Mouse (Mus musculus) mesoderm, embryonic 11.5 days (tissue): ENCODE results near the gene Gna15.

Experiments
- DNase-seq: peaks from one replicate; pipeline ENCODE4 v3.0.0-alpha.2; 2012; ENCODE audit warnings: low read depth, low spot score

Gna15 gene

GRCm38 (mm10) chr10:81523570-81523969, 455 bp downstream of the Gna15 start:
- no peak for DNase-seq

GRCm38 (mm10) chr10:81523142-81523541, 883 bp downstream of the Gna15 start:
- no peak for DNase-seq

GRCm38 (mm10) chr10:81519978-81520365, 4.1 kb downstream of the Gna15 start:
- no peak for DNase-seq

- DNase-seq = no peak
Observed at GRCm38 (mm10) chr10:81519227-81519977, 4.6 kb downstream of the Gna15 start.

GRCm38 (mm10) chr10:81518546-81518945, 5.5 kb downstream of the Gna15 start:
- DNase-seq = peak; percentile 76

- no peak for DNase-seq
Observed at GRCm38 (mm10) chr10:81517227-81517626, 6.8 kb downstream of the Gna15 start.

- DNase-seq = no peak
Observed at GRCm38 (mm10) chr10:81513798-81514197, 10.2 kb downstream of the Gna15 start.

GRCm38 (mm10) chr10:81510246-81510810, 13.7 kb downstream of the Gna15 start:
- no peak for DNase-seq

GRCm38 (mm10) chr10:81507691-81508489, 16.1 kb downstream of the Gna15 start:
- DNase-seq = no peak

- DNase-seq = no peak
Observed at GRCm38 (mm10) chr10:81507095-81507494, 16.9 kb downstream of the Gna15 start.

- DNase-seq = no peak
Observed at GRCm38 (mm10) chr10:81505016-81505664, 18.9 kb downstream of the Gna15 start.

- DNase-seq = peak; percentile 82
Observed at GRCm38 (mm10) chr10:81502658-81503057, 21.4 kb downstream of the Gna15 start.

GRCm38 (mm10) chr10:81501863-81502262, 22.2 kb downstream of the Gna15 start:
- no peak for DNase-seq

- DNase-seq = no peak
Observed at GRCm38 (mm10) chr10:81500032-81500431, 24.0 kb downstream of the Gna15 start, which contains the start of gene S1pr4. Gene S1pr4, minus strand, starts transcription at chr10:81500132.

GRCm38 (mm10) chr10:81499250-81499901, 24.6 kb downstream of the Gna15 start:
- DNase-seq = no peak

GRCm38 (mm10) chr10:81498316-81499249, 25.4 kb downstream of the Gna15 start:
- no peak for DNase-seq

- no peak for DNase-seq
Observed at GRCm38 (mm10) chr10:81497401-81498270, 26.4 kb downstream of the Gna15 start.

- no peak for DNase-seq
Observed at GRCm38 (mm10) chr10:81496969-81497368, 27.1 kb downstream of the Gna15 start.

- peak; percentile 98 for DNase-seq
Observed at GRCm38 (mm10) chr10:81496264-81496901, 27.6 kb downstream of the Gna15 start, which contains the start of gene Ncln. Gene Ncln, minus strand, starts transcription at chr10:81496392.
